Mouse (Mus musculus) heart, adult 2 months (tissue): ENCODE data around the gene Neil1. TPM values are rescaled to one million over a fixed set of nuclear protein-coding genes. Genes with fewer than 3 reads are reported as not detected.

Experiments used
- DNase-seq, 2 experiments: peaks; one replicate each; pipeline ENCODE4 v3.0.0; 2021
- H3K27ac ChIP-seq: fragments of 200-600 bp; 2 replicates; pipeline ENCODE4 v1.8.1; 2022
- H3K27me3 ChIP-seq: fragments of 200-500 bp; 2 replicates; pipeline ENCODE4 v1.6.1; 2012; ENCODE audit warnings: mild to moderate bottlenecking, low read length, inconsistent platforms, mixed read lengths; ENCODE audit not compliant: control insufficient read depth, insufficient read depth
- H3K36me3 ChIP-seq: fragments of 200-500 bp; 2 replicates; pipeline ENCODE4 v1.6.1; 2012; ENCODE audit warnings: low read length, inconsistent platforms; ENCODE audit not compliant: control insufficient read depth, insufficient read depth
- H3K4me1 ChIP-seq: fragments of 200-500 bp; 2 replicates; pipeline ENCODE4 v1.6.1; 2011; ENCODE audit warnings: low read length; ENCODE audit not compliant: control insufficient read depth, insufficient read depth
- H3K4me3 ChIP-seq: fragments of 200-600 bp; 2 replicates; pipeline ENCODE4 v1.8.1; 2022
- H3K79me2 ChIP-seq: fragments of 200-500 bp; replicated peaks from 2 replicates; pipeline ENCODE4 v1.6.1; 2012; ENCODE audit warnings: mild to moderate bottlenecking, inconsistent platforms, low read length, moderate library complexity, mixed read lengths; ENCODE audit not compliant: control insufficient read depth, insufficient read depth
- H3K9ac ChIP-seq: fragments of 200-500 bp; 2 replicates; pipeline ENCODE4 v1.6.1; 2012; ENCODE audit warnings: low read depth, mild to moderate bottlenecking, control low read depth, inconsistent platforms, low read length, mixed read lengths
- CTCF ChIP-seq: fragments of 200-600 bp; IDR thresholded peaks from 2 replicates; pipeline ENCODE4 v1.8.1; 2022; ENCODE audit warnings: antibody characterized with exemption, mild to moderate bottlenecking, moderate library complexity
- EP300 ChIP-seq: fragments of 200-500 bp; IDR thresholded peaks from 2 replicates; pipeline ENCODE4 v1.6.1; 2011; ENCODE audit warnings: low read depth, low read length, control low read depth; ENCODE audit not compliant: insufficient read depth
- POLR2A ChIP-seq: fragments of 200-500 bp; IDR thresholded peaks from 2 replicates; pipeline ENCODE4 v1.6.1; 2011; ENCODE audit warnings: mild to moderate bottlenecking, low read depth, low read length, control low read depth; ENCODE audit not compliant: insufficient read depth
- WGBS: fragments of 180-500 bp; shearing (Covaris S2); methylation state at CpG from one replicate; pipeline ENCODE4 v1.1.7; 2018; 5-methylcytosine and 5-hydroxymethylcytosine counted together
- intact Hi-C: fragments of 180-260 bp; cut with DNase I; formaldehyde crosslinking; loops from one replicate; pipeline ENCODE4 v1.15.1; 2025
- polyA plus RNA-seq: library from polyadenylated mRNA; depleted of rRNA; stranded (reverse); fragments of >200 nt; gene quantifications from 2 replicates; pipeline ENCODE4 v1.2.3, GENCODE M21; 2012
- total RNA-seq, 2 experiments: library from RNA; stranded (reverse); gene quantifications; 2 replicates each; pipeline ENCODE4 v1.2.3; 2021

Neil1 gene
- total and polyA plus RNA-seq, 3 experiments: 5.4 to 8.0 (median 5.9) TPM

DNA sequence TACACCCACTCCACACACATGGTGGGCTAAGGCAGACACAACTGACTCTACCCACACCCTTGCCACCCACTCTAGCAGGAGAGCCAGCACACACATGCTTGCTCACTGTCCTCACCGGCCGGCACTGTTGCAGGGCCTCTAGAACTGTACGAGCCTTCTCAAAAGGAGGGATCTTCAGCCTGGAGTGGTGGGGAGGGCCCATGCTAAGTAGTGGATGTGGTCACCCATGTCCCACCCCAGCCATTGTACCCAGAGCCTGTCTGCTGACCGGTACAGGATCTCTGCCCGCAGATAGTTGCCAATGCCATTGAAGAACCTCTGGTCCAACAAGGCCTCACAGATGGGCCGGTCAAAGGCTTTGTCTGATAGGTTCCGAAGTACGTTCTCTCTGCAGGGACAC, 3.3 kb downstream of the Neil1 start:
- intact Hi-C loops: loop anchor here (5.0 kb wide), 1 partner anchor 297 kb away; the partner anchor contains the start of gene Ppcdc
- no peak for DNase-seq
- TF ChIP-seq CTCF (no peak), EP300 (no peak), POLR2A (no peak)
- Histone ChIP-seq H3K79me2 (no peaks in the 10 kb centered on the region), H3K27ac (no peak overlapping the region), H3K36me3 (no peaks in the 10 kb centered on the region), H3K4me3 (no peak overlapping the region), H3K4me1 (peaks cover 2% of the 10 kb centered on the region; the same call in 1 of the 2 replicates), H3K9ac (no peak overlapping the region), H3K27me3 (no peaks in the 10 kb centered on the region)
- 87% methylated on average over 8 of the region's 8 CpGs for WGBS

DNA sequence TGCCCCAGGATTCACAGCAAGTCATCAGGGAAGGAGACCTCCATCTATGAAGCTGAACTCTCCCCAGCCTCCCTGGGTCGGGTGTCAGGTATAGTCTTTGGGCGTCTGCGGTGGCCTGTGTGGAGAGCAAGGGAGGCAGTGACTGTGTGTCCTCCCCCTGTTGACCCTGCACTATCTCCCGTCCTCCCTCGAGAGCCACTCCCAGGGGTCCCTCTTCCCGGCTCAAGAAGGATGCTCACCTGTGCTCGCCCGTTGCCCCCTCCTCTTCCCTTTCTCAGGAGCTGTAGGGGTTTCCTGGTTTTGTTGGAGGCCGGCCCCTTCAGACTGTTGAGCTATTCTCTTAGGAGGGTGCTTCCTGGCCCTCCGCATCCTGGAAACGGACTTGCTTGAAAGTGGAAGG, 4.9 kb downstream of the Neil1 start:
- WGBS: 73% methylated on average over 11 of the region's 11 CpGs
- H3K27ac ChIP-seq: no peak overlapping the region

DNA sequence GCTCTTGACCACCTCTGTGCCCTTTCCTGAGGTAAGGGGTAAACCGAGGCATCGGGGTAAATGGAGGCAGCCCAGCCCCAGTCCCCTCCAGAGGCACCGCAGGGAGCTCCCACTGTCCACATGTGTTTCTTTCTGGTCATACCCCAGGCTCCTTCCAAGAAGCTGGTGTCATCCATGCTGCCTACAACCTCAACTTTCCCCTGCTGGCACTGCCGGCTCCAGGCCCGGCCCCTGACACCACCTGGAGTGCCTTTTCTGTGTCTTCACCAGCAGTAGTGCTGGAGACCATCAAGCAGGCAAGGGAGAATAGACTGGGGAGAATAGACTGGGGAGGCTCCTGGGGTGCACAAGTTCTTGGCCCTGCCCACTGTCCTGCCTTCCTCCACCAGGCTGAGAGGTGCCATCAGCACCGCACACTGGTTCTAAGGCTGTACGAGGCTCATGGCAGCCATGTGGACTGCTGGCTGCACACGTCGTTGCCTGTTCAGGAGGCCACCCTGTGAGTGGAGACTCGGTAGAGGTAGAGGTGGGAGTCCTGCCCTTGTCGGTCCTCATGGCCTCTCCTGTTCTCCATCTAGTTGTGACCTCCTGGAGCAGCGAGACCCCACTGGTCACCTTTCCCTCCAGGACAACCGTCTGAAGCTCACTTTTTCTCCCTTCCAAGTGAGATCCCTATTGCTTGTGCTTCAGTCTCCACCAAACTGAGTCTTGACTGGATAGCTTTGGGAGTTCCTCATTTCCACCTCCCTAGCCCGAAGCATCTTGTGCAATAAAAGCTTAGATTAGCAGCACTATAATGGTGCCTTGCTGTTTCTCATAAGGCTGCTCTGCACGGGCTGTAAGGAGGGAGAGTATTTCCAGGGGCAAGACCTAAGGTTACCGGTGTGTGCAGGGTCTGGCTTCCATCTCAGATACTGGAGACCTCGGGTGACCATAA, 6.4 kb downstream of the Neil1 start:
- TF ChIP-seq POLR2A (no peak), CTCF (no peak), EP300 (no peak)
- 73% methylated on average over 17 of the region's 17 CpGs for WGBS
- no peaks in the 10 kb centered on the region for H3K27me3 ChIP-seq
- H3K27ac ChIP-seq: no peak overlapping the region
- no peak overlapping the region for H3K9ac ChIP-seq
- H3K79me2 ChIP-seq: no peaks in the 10 kb centered on the region
- no peaks in the 10 kb centered on the region for H3K4me1 ChIP-seq
- DNase-seq: no peak
- H3K4me3 ChIP-seq: no peak overlapping the region
- H3K36me3 ChIP-seq: no peaks in the 10 kb centered on the region
- intact Hi-C loops: no loop called here

More for the DNA sequence above, 4.9 kb downstream of the Neil1 start:
- Histone ChIP-seq H3K4me3 (no peak overlapping the region), H3K4me1 (no peaks in the 10 kb centered on the region), H3K9ac (no peak overlapping the region), H3K79me2 (no peaks in the 10 kb centered on the region), H3K36me3 (no peaks in the 10 kb centered on the region), H3K27me3 (no peaks in the 10 kb centered on the region)
- DNase-seq: no peak
- TF ChIP-seq CTCF (no peak), POLR2A (no peak), EP300 (no peak)
- intact Hi-C loops: no loop called here

DNA sequence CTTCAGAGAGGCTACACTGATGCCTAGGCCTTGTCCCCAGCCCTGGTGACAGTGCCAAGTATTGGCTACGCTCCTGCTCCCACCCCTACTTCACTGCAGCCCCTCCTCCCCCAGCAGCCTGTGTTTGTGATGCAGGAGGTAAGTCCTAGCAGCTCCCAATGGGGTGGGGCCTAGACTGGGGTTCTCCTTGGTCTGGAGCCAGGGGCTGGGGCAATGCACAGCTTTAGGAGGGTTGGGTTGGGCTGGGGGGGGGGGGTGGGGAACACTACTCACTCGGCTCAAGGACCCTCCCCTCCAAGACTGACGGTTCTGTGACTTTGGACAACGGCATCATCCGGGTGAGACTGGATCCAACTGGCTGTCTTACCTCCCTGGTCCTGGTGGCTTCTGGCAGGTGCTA, 8.5 kb downstream of the Neil1 start:
- Histone ChIP-seq H3K79me2 (no peaks in the 10 kb centered on the region), H3K4me1 (no peaks in the 10 kb centered on the region), H3K36me3 (no peaks in the 10 kb centered on the region), H3K4me3 (no peak overlapping the region), H3K27ac (no peak overlapping the region), H3K9ac (no peak overlapping the region), H3K27me3 (no peaks in the 10 kb centered on the region)
- no peak for DNase-seq
- 84% methylated on average over 5 of the region's 5 CpGs for WGBS
- intact Hi-C loops: no loop called here
- TF ChIP-seq EP300: no peak
- no peak for TF ChIP-seq POLR2A
- no peak for TF ChIP-seq CTCF

DNA sequence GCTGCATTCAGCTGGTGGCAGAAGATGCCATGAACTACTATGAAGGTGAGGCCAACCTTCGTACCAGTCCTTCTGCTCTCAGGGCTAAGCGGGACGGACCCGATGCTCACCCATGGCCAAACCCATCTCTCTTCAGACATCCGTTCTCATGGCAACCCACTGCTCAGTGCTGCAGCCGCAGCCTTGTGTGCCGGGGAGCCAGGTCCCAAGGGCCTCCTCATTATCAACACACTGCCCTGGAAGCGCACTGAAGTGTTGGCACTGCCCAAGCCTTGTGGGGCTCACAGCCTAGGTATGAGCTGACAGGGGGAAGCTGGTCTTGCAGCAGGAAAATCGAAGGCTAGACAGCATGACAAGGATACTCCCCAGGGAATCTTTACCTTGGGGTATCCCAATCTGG, 9.0 kb downstream of the Neil1 start:
- intact Hi-C loops: no loop called here

DNA sequence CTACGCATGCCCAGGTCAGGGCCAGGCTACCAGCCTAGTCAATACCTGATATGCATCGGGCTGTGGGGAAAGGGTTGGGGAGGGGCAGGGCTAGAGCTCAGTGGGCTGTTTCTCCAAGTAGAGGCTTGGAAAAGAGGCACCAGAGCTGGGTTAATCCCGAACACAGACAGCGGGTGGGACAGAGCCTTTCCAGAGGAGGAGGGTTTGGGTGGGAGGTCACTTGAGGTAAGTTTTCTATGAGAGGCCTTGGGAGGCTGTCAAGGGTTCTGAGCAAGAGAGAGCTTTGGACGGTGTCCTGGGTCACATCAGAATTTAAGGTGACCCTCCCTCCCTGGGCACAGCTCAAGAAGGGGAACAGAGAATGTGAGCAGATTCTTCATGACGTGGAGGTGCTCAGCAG, 9.6 kb downstream of the Neil1 start:
- Histone ChIP-seq H3K4me1 (no peaks in the 10 kb centered on the region), H3K4me3 (no peak overlapping the region), H3K79me2 (no peaks in the 10 kb centered on the region), H3K27ac (no peak overlapping the region), H3K27me3 (no peaks in the 10 kb centered on the region), H3K9ac (no peak overlapping the region), H3K36me3 (no peaks in the 10 kb centered on the region)
- intact Hi-C loops: no loop called here
- 91% methylated on average over 6 of the region's 6 CpGs for WGBS
- no peak for TF ChIP-seq POLR2A
- no peak for TF ChIP-seq CTCF
- TF ChIP-seq EP300: no peak
- DNase-seq: no peak

More for the DNA sequence above, 9.0 kb downstream of the Neil1 start:
- H3K4me3 ChIP-seq: no peak overlapping the region
- H3K79me2 ChIP-seq: no peaks in the 10 kb centered on the region
- TF ChIP-seq CTCF (no peak), EP300 (no peak), POLR2A (no peak)
- H3K4me1 ChIP-seq: no peaks in the 10 kb centered on the region
- H3K27me3 ChIP-seq: no peaks in the 10 kb centered on the region
- DNase-seq: no peak
- 90% methylated on average over 9 of the region's 9 CpGs for WGBS
- no peaks in the 10 kb centered on the region for H3K36me3 ChIP-seq
- no peak overlapping the region for H3K9ac ChIP-seq
- H3K27ac ChIP-seq: no peak overlapping the region
